Mouse (Mus musculus) olfactory bulb, adult 2 months (tissue): Measurements from ENCODE around the gene Usp1. TPM values are rescaled to one million over a fixed set of nuclear protein-coding genes. Genes with fewer than 3 reads are reported as not detected.
A peak's percentile ranks its signal among the peaks of the same experiment; 100 is the strongest.
"Not testable (repeated sequence)": the region's sequence is repeated elsewhere in the genome, so short reads cannot be mapped to it uniquely, and the experiment has no call there.

Experiments used
- H3K27ac ChIP-seq: fragments of 200-500 bp; 2 replicates; pipeline ENCODE4 v1.5.1; 2012; ENCODE audit warnings: low read depth, low read length; ENCODE audit not compliant: insufficient read depth
- H3K4me1 ChIP-seq: fragments of 200-500 bp; 2 replicates; pipeline ENCODE4 v1.6.1; 2012; ENCODE audit warnings: low read length; ENCODE audit not compliant: control insufficient read depth, insufficient read depth
- H3K4me3 ChIP-seq: fragments of 200-500 bp; 2 replicates; pipeline ENCODE4 v1.5.1; 2012; ENCODE audit warnings: mild to moderate bottlenecking, low read depth, low read length, moderate library complexity; ENCODE audit not compliant: insufficient read depth
- CTCF ChIP-seq: fragments of 200-500 bp; IDR thresholded peaks from 2 replicates; pipeline ENCODE4 v1.5.1; 2012; ENCODE audit warnings: low read depth, mild to moderate bottlenecking, low read length, moderate library complexity; ENCODE audit not compliant: insufficient read depth
- POLR2A ChIP-seq: fragments of 200-500 bp; IDR thresholded peaks from 2 replicates; pipeline ENCODE4 v1.6.1; 2012; ENCODE audit warnings: mild to moderate bottlenecking, low read depth, low read length, moderate library complexity; ENCODE audit not compliant: insufficient read depth
- WGBS: fragments of 180-500 bp; shearing (Covaris S2); methylation state at CpG from one replicate; pipeline ENCODE4 v1.1.7; 2018; 5-methylcytosine and 5-hydroxymethylcytosine counted together
- polyA plus RNA-seq: library from polyadenylated mRNA; stranded (reverse); fragments of >200 nt; gene quantifications from 2 replicates; pipeline ENCODE4 v1.2.4, GENCODE M21; 2012; ENCODE audit warnings: low replicate concordance; ENCODE audit not compliant: missing spikeins, insufficient read depth, insufficient read length

Usp1 gene
- polyA plus RNA-seq, 1 experiment: 86.3 TPM

DNA sequence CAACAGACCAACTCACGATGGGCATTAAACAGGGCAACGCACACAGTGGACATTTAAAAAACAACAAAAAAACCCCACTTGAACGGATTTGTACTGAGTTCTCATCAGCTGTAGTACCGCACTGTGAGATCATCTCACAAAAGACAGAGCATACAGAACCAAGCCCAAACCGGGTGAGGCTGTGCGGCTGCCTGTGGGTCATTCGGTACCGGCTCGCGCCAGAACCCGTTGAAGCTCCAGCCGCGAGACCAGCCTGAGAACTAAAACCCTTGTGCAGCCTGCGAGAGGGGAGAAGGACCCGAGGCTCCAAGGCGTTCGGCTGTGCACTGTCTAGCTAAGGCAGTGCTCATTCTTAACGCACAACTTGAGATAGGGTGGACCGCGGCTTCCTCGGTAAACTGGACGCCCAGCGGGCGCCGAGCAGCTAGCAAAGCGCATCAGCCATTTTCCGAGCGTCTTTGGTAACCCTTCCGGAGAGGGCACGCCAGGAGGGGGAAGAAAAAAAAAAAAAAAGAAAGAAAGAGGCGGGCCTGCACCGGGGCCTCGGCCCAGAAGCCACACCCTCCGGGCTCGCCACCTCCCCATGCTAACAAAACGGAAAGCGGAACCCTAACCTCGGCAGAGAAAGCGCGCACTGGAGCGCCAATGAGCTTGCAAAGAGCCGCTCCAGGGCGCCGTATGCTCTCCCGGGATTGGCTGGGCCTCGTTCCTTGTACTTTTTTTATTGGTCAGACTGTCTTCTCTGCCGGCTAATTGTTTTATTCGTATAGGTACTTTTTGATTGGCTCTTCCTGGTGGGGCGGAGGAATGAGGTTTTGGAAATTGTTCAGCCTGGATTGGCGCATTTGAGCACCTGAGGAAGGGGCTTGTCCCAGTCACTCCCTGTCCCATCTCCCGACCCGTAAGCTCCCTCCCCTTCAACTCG lies 705 bp upstream of the Usp1 start:
- WGBS: under 1% methylated on average over 52 of the region's 53 CpGs
- H3K4me3 ChIP-seq: peak overlapping the region; percentile 72
- TF ChIP-seq POLR2A: peak; percentile 47
- no peak for TF ChIP-seq CTCF
- H3K4me1 ChIP-seq: peaks cover 7% of the 10 kb centered on the region; the same call in 1 of the 2 replicates
- peak overlapping the region; percentile 75 for H3K27ac ChIP-seq

DNA sequence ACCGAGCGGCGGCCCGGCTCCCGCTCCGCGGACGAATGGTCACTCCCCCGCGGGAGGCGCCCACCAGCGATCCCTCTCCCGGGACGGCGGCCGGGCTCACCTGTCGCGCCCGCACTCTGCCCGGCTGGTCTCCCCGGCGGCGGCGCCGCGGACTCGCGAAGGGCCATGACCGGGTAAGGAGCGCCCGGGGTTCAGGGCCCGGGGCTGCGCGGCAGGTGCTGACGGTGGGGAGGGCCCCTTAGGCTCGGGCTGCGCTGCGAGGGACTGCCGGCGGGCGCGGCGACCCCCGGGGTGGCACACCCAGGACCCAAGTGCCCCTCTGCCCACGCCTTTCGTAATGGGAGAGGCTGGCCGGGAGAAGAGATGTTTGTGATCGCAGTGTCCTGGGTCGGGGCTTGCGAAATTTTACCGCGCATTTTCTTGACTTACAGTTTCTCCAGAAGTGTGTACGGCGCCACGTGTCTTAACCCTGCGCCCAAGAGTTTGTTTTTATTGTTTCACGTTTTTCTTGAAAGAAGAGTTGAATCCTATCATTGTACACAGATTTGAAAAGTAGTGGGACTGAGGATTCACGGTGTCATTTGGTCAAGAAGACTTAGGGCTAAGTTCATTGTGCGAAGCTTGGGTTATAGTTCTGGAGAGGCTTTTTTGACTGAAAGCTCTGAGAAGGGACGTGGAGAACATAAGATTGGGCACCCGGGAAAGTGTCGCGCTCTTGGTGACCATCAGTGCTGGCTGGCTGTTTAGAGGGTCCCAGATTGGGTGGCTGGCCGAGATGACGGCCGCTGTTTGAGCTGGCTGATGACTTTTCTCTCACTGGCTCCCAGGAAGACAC lies 678 bp downstream of the Usp1 start:
- TF ChIP-seq CTCF: no peak
- TF ChIP-seq POLR2A: 0 out of 2 replicates have a peak, but pooled peaks have one; percentile 9
- WGBS: 1% methylated on average over 65 of the region's 66 CpGs
- Histone ChIP-seq H3K4me3 (peak overlapping the region; percentile 72), H3K27ac (peak overlapping the region; percentile 98), H3K4me1 (peaks cover 7% of the 10 kb centered on the region; the same call in 1 of the 2 replicates)

DNA sequence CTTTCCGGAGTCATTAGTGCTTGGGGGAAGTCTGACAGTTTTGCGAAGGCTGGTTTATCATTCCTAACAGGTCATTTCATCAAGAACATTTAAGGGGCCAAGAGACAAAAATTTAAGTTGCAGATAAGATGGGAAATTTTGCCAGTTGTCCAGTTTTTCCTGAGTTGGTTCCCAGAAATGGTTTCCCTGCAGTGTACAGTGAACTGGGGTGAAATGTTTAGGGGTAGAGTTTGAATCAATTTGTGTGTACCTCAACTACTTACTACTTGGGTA lies 1.2 kb downstream of the Usp1 start:
- WGBS: 6% methylated on average over 2 of the region's 2 CpGs
- H3K4me3 ChIP-seq: peak overlapping the region; percentile 72
- H3K27ac ChIP-seq: no peak overlapping the region

DNA sequence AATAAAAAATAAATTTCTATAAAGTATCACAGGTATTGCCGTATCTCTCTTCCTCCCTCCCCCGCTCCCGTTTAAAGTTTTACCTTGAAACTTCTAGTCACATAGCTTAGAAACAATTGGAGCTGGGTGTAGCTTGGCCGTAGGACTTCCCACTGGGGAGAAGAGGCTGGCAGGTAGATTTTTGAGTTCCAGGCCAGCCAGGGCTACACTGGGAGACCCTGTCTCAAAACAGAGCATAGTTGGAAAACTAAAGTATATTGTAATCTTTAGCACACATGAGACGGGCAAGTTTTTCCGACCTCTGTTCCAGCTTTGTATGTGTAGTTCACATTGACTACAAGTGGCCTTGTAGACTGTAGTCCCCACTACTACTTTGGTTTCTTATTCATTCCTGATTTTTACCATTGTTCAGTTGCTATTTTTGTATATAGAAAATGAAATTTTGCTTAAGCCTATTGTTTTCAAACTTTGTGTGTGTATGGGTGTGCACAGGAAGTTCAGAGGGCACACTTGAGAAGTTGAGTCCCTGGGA lies 1.7 kb downstream of the Usp1 start:
- 34% methylated on average over 6 of the region's 6 CpGs for WGBS
- no peak for TF ChIP-seq POLR2A
- no peak for TF ChIP-seq CTCF
- Histone ChIP-seq H3K4me3 (no peak overlapping the region), H3K4me1 (peaks cover 7% of the 10 kb centered on the region; the same call in 1 of the 2 replicates), H3K27ac (no peak overlapping the region)

More for the DNA sequence above, 1.2 kb downstream of the Usp1 start:
- H3K4me1 ChIP-seq: peaks cover 7% of the 10 kb centered on the region; the same call in 1 of the 2 replicates
- TF ChIP-seq POLR2A (no peak), CTCF (no peak)

DNA sequence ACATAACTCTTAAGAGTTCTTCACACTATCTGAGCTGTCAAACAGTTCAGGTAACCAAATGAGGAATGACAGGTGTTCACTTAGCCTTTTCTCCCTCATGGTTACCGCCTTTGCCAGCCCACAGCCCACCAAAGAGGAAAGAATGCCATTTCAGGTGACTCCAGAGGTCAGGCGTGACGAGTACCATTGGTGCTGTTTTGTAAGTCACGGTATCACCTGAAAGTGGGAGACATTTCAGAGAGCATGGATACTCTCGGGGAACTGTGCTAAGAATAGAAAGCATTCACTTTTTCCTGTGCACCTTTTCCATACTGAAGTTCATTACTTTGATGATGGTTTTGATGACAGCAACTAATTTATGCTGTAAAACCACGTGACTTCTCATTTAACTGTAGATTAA lies 12.4 kb downstream of the Usp1 start:
- Histone ChIP-seq H3K4me3 (no peak overlapping the region), H3K27ac (no peak overlapping the region), H3K4me1 (no peaks in the 10 kb centered on the region)
- 93% methylated on average over 6 of the region's 6 CpGs for WGBS
- TF ChIP-seq CTCF (no peak), POLR2A (no peak)

DNA sequence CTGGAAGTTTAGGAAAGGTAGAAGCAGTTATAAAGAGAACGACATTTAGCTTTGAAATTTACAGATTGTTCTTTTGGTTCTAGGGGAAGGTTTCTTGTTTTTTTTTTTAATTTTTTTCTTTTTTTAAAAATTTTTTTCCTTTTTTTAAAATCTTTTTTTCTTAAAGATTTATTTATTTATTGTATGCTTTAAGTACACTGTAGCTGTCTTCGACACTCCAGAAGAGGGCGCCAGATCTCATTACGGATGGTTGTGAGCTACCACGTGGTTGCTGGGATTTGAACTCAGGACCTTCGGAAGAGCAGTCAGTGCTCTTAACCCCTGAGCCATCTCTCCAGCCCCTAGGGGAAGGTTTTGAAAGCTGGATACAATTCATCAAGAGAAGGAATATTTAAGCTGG lies 14.6 kb downstream of the Usp1 start:
- not testable (repeated sequence) for H3K27ac ChIP-seq, H3K4me1 ChIP-seq, H3K4me3 ChIP-seq
- 92% methylated on average over 6 of the region's 6 CpGs for WGBS

DNA sequence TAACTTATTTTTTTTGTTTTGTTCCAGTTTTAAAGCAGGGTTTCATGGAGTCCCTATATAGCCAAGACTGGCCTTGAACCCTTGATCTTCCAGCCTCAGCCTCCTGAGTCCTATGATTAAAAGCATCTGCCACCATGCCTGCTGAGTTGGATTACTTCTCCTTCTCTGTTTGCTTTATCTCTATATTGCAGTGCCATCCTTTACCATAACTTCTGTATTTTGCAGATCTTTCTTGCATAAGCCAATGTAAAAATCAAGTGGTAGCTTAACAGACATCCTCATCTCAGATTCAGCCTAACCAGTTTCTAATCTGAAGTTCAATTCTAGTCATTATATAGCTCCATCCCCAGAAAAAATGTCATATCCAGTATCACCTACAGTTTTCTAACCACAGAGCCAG lies 27.0 kb downstream of the Usp1 start:
- TF ChIP-seq POLR2A (no peak), CTCF (no peak)
- Histone ChIP-seq H3K27ac (no peak overlapping the region), H3K4me3 (no peak overlapping the region), H3K4me1 (no peaks in the 10 kb centered on the region)

DNA sequence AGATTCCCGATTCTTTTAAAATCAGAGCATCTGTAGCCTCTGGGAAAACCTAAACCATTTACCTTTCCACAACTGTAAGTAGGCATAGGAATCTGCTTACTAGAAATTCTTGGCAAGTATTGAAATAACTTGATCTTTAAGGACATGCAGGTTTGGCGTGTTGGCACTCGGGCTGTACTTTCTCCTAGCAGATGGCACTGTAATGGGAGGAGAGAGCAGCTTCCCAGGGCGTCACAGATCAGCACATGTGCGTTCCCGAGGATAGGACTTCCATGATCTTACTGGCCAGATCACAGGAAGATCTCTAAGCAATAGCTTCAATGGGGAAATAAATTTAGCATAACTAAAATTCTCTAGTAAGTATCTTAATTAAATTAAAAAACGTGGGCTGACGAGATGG lies 32.4 kb downstream of the Usp1 start:
- 95% methylated on average over 8 of the region's 8 CpGs for WGBS
- TF ChIP-seq POLR2A (no peak), CTCF (no peak)
- Histone ChIP-seq H3K4me3 (no peak overlapping the region), H3K4me1 (no peaks in the 10 kb centered on the region), H3K27ac (no peak overlapping the region)

DNA sequence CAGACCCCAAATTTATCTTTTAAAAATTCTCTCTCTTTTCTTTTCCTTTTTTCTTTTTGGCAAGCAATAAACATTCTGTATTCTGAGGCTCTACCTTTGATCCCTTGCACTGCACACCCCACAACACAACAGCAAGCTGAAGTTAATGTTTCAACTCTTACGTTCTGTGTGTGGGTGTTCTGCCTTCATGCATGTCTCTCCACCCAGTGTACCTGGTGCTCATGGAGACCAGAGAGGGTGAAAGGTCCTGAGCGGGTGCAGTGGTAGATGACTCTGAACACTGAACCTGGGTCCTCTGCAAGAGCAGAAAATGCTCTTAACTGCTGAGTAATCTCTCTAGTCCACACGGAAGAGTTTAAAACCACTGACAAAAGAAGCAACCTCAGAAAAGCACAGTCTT lies 36.6 kb downstream of the Usp1 start:
- TF ChIP-seq POLR2A (no peak), CTCF (no peak)
- Histone ChIP-seq H3K27ac (no peak overlapping the region), H3K4me3 (no peak overlapping the region), H3K4me1 (no peaks in the 10 kb centered on the region)
- WGBS: 94% methylated on average over 3 of the region's 3 CpGs
